Mouse (Mus musculus) liver, embryonic 13.5 days (tissue): ENCODE data around the gene Slc26a5. TPM values are rescaled to one million over a fixed set of nuclear protein-coding genes. Genes with fewer than 3 reads are reported as not detected.

Source experiments
- ATAC-seq: fragments of 200-750 bp; cut with Nextera tagmentation; 2 replicates; pipeline ENCODE4 v1.8.0; 2017; ENCODE audit warnings: low read depth, mild to moderate bottlenecking, moderate number of reproducible peaks, moderate library complexity
- DNase-seq: peaks from one replicate; pipeline ENCODE4 v3.0.0; 2022
- H3K27ac ChIP-seq: fragments of 300-500 bp; sonication (generic); 2 replicates; pipeline ENCODE4 v1.5.1; 2015; ENCODE audit warnings: moderate library complexity, mild to moderate bottlenecking, inconsistent platforms
- H3K27me3 ChIP-seq: fragments of 300-500 bp; sonication (generic); 2 replicates; pipeline ENCODE4 v1.6.1; 2015; ENCODE audit warnings: mild to moderate bottlenecking, inconsistent platforms
- H3K36me3 ChIP-seq: fragments of 300-500 bp; sonication (generic); 2 replicates; pipeline ENCODE4 v1.6.1; 2015; ENCODE audit warnings: mild to moderate bottlenecking, inconsistent platforms
- H3K4me1 ChIP-seq: fragments of 300-500 bp; sonication (generic); replicated peaks from 2 replicates; pipeline ENCODE4 v1.6.1; 2015; ENCODE audit warnings: inconsistent platforms
- H3K4me2 ChIP-seq: fragments of 300-500 bp; sonication (generic); 2 replicates; pipeline ENCODE4 v1.6.1; 2015; ENCODE audit warnings: inconsistent platforms, mild to moderate bottlenecking, moderate library complexity
- H3K4me3 ChIP-seq: fragments of 300-500 bp; sonication (generic); replicated peaks from 2 replicates; pipeline ENCODE4 v1.5.1; 2015; ENCODE audit warnings: mild to moderate bottlenecking, inconsistent platforms
- H3K9ac ChIP-seq: fragments of 300-500 bp; sonication (generic); 2 replicates; pipeline ENCODE4 v1.6.1; 2015; ENCODE audit warnings: mild to moderate bottlenecking, inconsistent platforms
- H3K9me3 ChIP-seq: fragments of 300-500 bp; sonication (generic); replicated peaks from 2 replicates; pipeline ENCODE4 v1.6.1; 2016; ENCODE audit warnings: inconsistent platforms
- WGBS: fragments of 180-500 bp; shearing (Covaris S2); methylation state at CpG from one replicate; pipeline ENCODE4 v1.1.7; 2015; ENCODE audit not compliant: insufficient replicate concordance; 5-methylcytosine and 5-hydroxymethylcytosine counted together
- polyA plus RNA-seq: library from polyadenylated mRNA; unstranded; fragments of >200 nt; fragmentation: Nextera tagmentation; extraction: Ambion mirVana; gene quantifications from 2 replicates; pipeline ENCODE4 v1.2.1, GENCODE M21; 2015

Gene Slc26a5
- polyA plus RNA-seq, 1 experiment from 2014 or later, result not detected

- Histone ChIP-seq H3K4me2 (no peak overlapping the region), H3K4me3 (no peak overlapping the region), H3K9ac (no peak overlapping the region), H3K27ac (no peak overlapping the region), H3K36me3 (peaks cover 46% of the 10 kb centered on the region), H3K9me3 (no peaks in the 10 kb centered on the region), H3K4me1 (no peaks in the 10 kb centered on the region), H3K27me3 (no peaks in the 10 kb centered on the region)
- ATAC-seq (no peak), DNase-seq (no peak)
- WGBS, result 54% methylated on average over 4 of the region's 4 CpGs
Observed at GRCm38 (mm10) chr5:21804837-21805236, 60.6 kb downstream of the Slc26a5 start.

GRCm38 (mm10) chr5:21803691-21804188 lies 61.7 kb downstream of the Slc26a5 start:
- Histone ChIP-seq H3K27ac (no peak overlapping the region), H3K4me2 (no peak overlapping the region), H3K27me3 (no peaks in the 10 kb centered on the region), H3K4me3 (no peak overlapping the region), H3K4me1 (no peaks in the 10 kb centered on the region), H3K36me3 (peaks cover 56% of the 10 kb centered on the region), H3K9me3 (no peaks in the 10 kb centered on the region), H3K9ac (no peak overlapping the region)
- WGBS, result 92% methylated on average over 12 of the region's 12 CpGs
- DNase-seq (no peak), ATAC-seq (no peak)

- DNase-seq (no peak), ATAC-seq (no peak)
- Histone ChIP-seq H3K4me2 (no peak overlapping the region), H3K36me3 (peaks cover 61% of the 10 kb centered on the region), H3K4me3 (no peak overlapping the region), H3K9ac (no peak overlapping the region), H3K4me1 (no peaks in the 10 kb centered on the region), H3K9me3 (no peaks in the 10 kb centered on the region), H3K27ac (no peak overlapping the region), H3K27me3 (no peaks in the 10 kb centered on the region)
- whole genome bisulfite sequencing, result 92% methylated on average over 9 of the region's 9 CpGs
Observed at GRCm38 (mm10) chr5:21802907-21803306, 62.5 kb downstream of the Slc26a5 start.

GRCm38 (mm10) chr5:21792166-21792565 lies 73.2 kb downstream of the Slc26a5 start:
- H3K9ac ChIP-seq, result no peak overlapping the region
- H3K36me3 ChIP-seq, result peaks cover 48% of the 10 kb centered on the region
- no peak overlapping the region for H3K4me2 ChIP-seq
- no peak overlapping the region for H3K4me3 ChIP-seq
- no peaks in the 10 kb centered on the region for H3K27me3 ChIP-seq
- no peaks in the 10 kb centered on the region for H3K9me3 ChIP-seq
- no peak for ATAC-seq
- H3K27ac ChIP-seq, result no peak overlapping the region
- peaks cover 29% of the 10 kb centered on the region for H3K4me1 ChIP-seq
- no peak for DNase-seq

GRCm38 (mm10) chr5:21789061-21789460 lies 76.3 kb downstream of the Slc26a5 start:
- Histone ChIP-seq H3K36me3 (peaks cover 28% of the 10 kb centered on the region; the same call in 1 of the 2 replicates), H3K4me3 (peak overlapping the region; percentile 81; the same call in 1 of the 2 replicates), H3K4me1 (peaks cover 33% of the 10 kb centered on the region), H3K27me3 (no peaks in the 10 kb centered on the region), H3K4me2 (peak overlapping the region; percentile 76), H3K27ac (no peak overlapping the region), H3K9me3 (no peaks in the 10 kb centered on the region), H3K9ac (peak overlapping the region; percentile 11; the same call in 1 of the 2 replicates)
- ATAC-seq (no peak), DNase-seq (no peak)
- 60% methylated on average over 5 of the region's 5 CpGs for WGBS

GRCm38 (mm10) chr5:21787186-21788105 lies 78.0 kb downstream of the Slc26a5 start:
- Histone ChIP-seq H3K4me1 (peaks cover 37% of the 10 kb centered on the region), H3K4me3 (peak overlapping the region; percentile 81), H3K9me3 (no peaks in the 10 kb centered on the region), H3K27ac (peak overlapping the region; percentile 90), H3K27me3 (no peaks in the 10 kb centered on the region), H3K9ac (peak overlapping the region; percentile 93), H3K4me2 (peak overlapping the region; percentile 76), H3K36me3 (peaks cover 37% of the 10 kb centered on the region)
- ATAC-seq (no peak), DNase-seq (no peak)
- 24% methylated on average over 11 of the region's 11 CpGs for WGBS

- WGBS, result 1% methylated on average over 51 of the region's 51 CpGs
- H3K27me3 ChIP-seq, result no peaks in the 10 kb centered on the region
- H3K4me2 ChIP-seq, result peak overlapping the region; percentile 76
- H3K36me3 ChIP-seq, result peaks cover 39% of the 10 kb centered on the region
- H3K27ac ChIP-seq, result peak overlapping the region; percentile 90
- H3K4me3 ChIP-seq, result peak overlapping the region; percentile 81
- DNase-seq, result peak; percentile 87
- no peaks in the 10 kb centered on the region for H3K9me3 ChIP-seq
- H3K9ac ChIP-seq, result peak overlapping the region; percentile 93
- ATAC-seq, result peak; percentile 81
- H3K4me1 ChIP-seq, result peaks cover 37% of the 10 kb centered on the region
Observed at GRCm38 (mm10) chr5:21786258-21787185, 78.9 kb downstream of the Slc26a5 start.

- WGBS, result 63% methylated on average over 7 of the region's 7 CpGs
- Histone ChIP-seq H3K27ac (peak overlapping the region; percentile 90), H3K4me1 (peaks cover 37% of the 10 kb centered on the region), H3K27me3 (no peaks in the 10 kb centered on the region), H3K9ac (peak overlapping the region; percentile 6; the same call in 1 of the 2 replicates), H3K9me3 (no peaks in the 10 kb centered on the region), H3K36me3 (peaks cover 41% of the 10 kb centered on the region), H3K4me2 (peak overlapping the region; percentile 76), H3K4me3 (peak overlapping the region; percentile 81)
- ATAC-seq (no peak), DNase-seq (no peak)
Observed at GRCm38 (mm10) chr5:21785776-21786175, 79.6 kb downstream of the Slc26a5 start.

GRCm38 (mm10) chr5:21785053-21785452 lies 80.4 kb downstream of the Slc26a5 start, which contains the start of the genes Dnajc2 and Psmc2:
Gene Dnajc2 (minus strand): TSS chr5:21785251.
Gene Psmc2 (plus strand): TSS chr5:21785283.
- H3K4me2 ChIP-seq, result peak within 1 kb of the TSS; percentile 98
- peak within 1 kb of the TSS; percentile 90 for H3K27ac ChIP-seq
- H3K27me3 ChIP-seq, result no peaks in the 10 kb centered on the region
- under 1% methylated on average over 35 of the region's 37 CpGs for WGBS
- DNase-seq (peak; percentile 83), ATAC-seq (peak; percentile 92)
- no peaks in the 10 kb centered on the region for H3K9me3 ChIP-seq
- H3K9ac ChIP-seq, result peak within 1 kb of the TSS; percentile 93
- H3K36me3 ChIP-seq, result peaks cover 45% of the 10 kb centered on the region
- H3K4me3 ChIP-seq, result peak within 1 kb of the TSS; percentile 87
- H3K4me1 ChIP-seq, result peaks cover 37% of the 10 kb centered on the region

GRCm38 (mm10) chr5:21784161-21785052 lies 81.0 kb downstream of the Slc26a5 start:
- ATAC-seq, result peak; percentile 45

More at GRCm38 (mm10) chr5:21784161-21785052, 81.0 kb downstream of the Slc26a5 start:
- WGBS, result under 1% methylated on average over 51 of the region's 51 CpGs
- H3K36me3 ChIP-seq, result peaks cover 51% of the 10 kb centered on the region
- H3K4me1 ChIP-seq, result peaks cover 31% of the 10 kb centered on the region
- H3K9ac ChIP-seq, result peak overlapping the region; percentile 90
- H3K4me2 ChIP-seq, result peak overlapping the region; percentile 98
- peak overlapping the region; percentile 87 for H3K4me3 ChIP-seq
- H3K27me3 ChIP-seq, result no peaks in the 10 kb centered on the region
- peak; percentile 34 for DNase-seq
- H3K9me3 ChIP-seq, result no peaks in the 10 kb centered on the region
- peak overlapping the region; percentile 81 for H3K27ac ChIP-seq
